Mouse (Mus musculus): ENCODE data around the gene Gas7. TPM values are rescaled to one million over a fixed set of nuclear protein-coding genes. Genes with fewer than 3 reads are reported as not detected.

Gas7 gene
- polyA plus RNA-seq (2012; rRNA removed): 3.6 and 3.8 TPM in 2 replicates

- no peak within 1 kb of the TSS for H3K27ac ChIP-seq (ENCODE audit: insufficient read depth, low read depth, low read length)
- TF ChIP-seq CTCF (conservative IDR thresholded peaks at IDR 0.05; ENCODE audit: insufficient read depth, insufficient read length, low read depth, low read length) (no peak), POLR2A (IDR thresholded peaks at IDR 0.05; ENCODE audit: low read depth, low read length) (no peak)
- WGBS: under 1% methylated on average over 77 of the region's 78 CpGs
- no peaks in the 10 kb centered on the region for H3K36me3 ChIP-seq (ENCODE audit: control insufficient read depth, insufficient read depth, low read length)
- no peaks in the 10 kb centered on the region for H3K4me1 ChIP-seq (ENCODE audit: control insufficient read depth, insufficient read depth, low read length)
- H3K4me3 ChIP-seq (ENCODE audit: insufficient read depth, low read depth, low read length): peak within 1 kb of the TSS; percentile 72
- no peaks in the 10 kb centered on the region; the same call in 1 of the 2 replicates for H3K27me3 ChIP-seq (replicated peaks; ENCODE audit: control insufficient read depth, insufficient read depth, low read length)
- DNase-seq: peak; percentile 74
Measured at GRCm38 (mm10) chr11:67454874-67455526, at the start of gene Gas7. Gas7 (plus strand) TSS chr11:67455437.

- Histone ChIP-seq H3K4me1 (ENCODE audit: control insufficient read depth, insufficient read depth, low read length) (no peaks in the 10 kb centered on the region), H3K27me3 (replicated peaks; ENCODE audit: control insufficient read depth, insufficient read depth, low read length) (no peaks in the 10 kb centered on the region), H3K36me3 (ENCODE audit: control insufficient read depth, insufficient read depth, low read length) (no peaks in the 10 kb centered on the region), H3K27ac (ENCODE audit: insufficient read depth, low read depth, low read length) (no peak overlapping the region), H3K4me3 (ENCODE audit: insufficient read depth, low read depth, low read length) (no peak overlapping the region)
- DNase-seq: peak; percentile 66
- WGBS: 65% methylated on average over 6 of the region's 6 CpGs
- TF ChIP-seq POLR2A (IDR thresholded peaks at IDR 0.05; ENCODE audit: low read depth, low read length) (no peak), CTCF (conservative IDR thresholded peaks at IDR 0.05; ENCODE audit: insufficient read depth, insufficient read length, low read depth, low read length) (no peak)
Measured at GRCm38 (mm10) chr11:67414346-67414940, 40.8 kb upstream of the Gas7 start.

- Histone ChIP-seq H3K36me3 (ENCODE audit: control insufficient read depth, insufficient read depth, low read length) (no peaks in the 10 kb centered on the region), H3K4me3 (ENCODE audit: insufficient read depth, low read depth, low read length) (no peak overlapping the region), H3K4me1 (ENCODE audit: control insufficient read depth, insufficient read depth, low read length) (no peaks in the 10 kb centered on the region; the same call in 1 of the 2 replicates), H3K27ac (ENCODE audit: insufficient read depth, low read depth, low read length) (no peak overlapping the region), H3K27me3 (replicated peaks; ENCODE audit: control insufficient read depth, insufficient read depth, low read length) (no peaks in the 10 kb centered on the region)
- peak; percentile 27 for DNase-seq
- 73% methylated on average over 13 of the region's 13 CpGs for WGBS
- no peak for TF ChIP-seq CTCF (conservative IDR thresholded peaks at IDR 0.05; ENCODE audit: insufficient read depth, insufficient read length, low read depth, low read length)
Measured at GRCm38 (mm10) chr11:67423575-67423974, 31.7 kb upstream of the Gas7 start.

GRCm38 (mm10) chr11:67428196-67428595, 27.0 kb upstream of the Gas7 start:
- DNase-seq: peak; percentile 69
- no peaks in the 10 kb centered on the region; the same call in 1 of the 2 replicates for H3K4me1 ChIP-seq (ENCODE audit: control insufficient read depth, insufficient read depth, low read length)
- TF ChIP-seq CTCF (conservative IDR thresholded peaks at IDR 0.05; ENCODE audit: insufficient read depth, insufficient read length, low read depth, low read length): peak; percentile 62
- TF ChIP-seq POLR2A (IDR thresholded peaks at IDR 0.05; ENCODE audit: low read depth, low read length): no peak
- H3K36me3 ChIP-seq (ENCODE audit: control insufficient read depth, insufficient read depth, low read length): no peaks in the 10 kb centered on the region
- no peak overlapping the region for H3K4me3 ChIP-seq (ENCODE audit: insufficient read depth, low read depth, low read length)
- no peaks in the 10 kb centered on the region for H3K27me3 ChIP-seq (replicated peaks; ENCODE audit: control insufficient read depth, insufficient read depth, low read length)
- H3K27ac ChIP-seq (ENCODE audit: insufficient read depth, low read depth, low read length): no peak overlapping the region
- 39% methylated on average over 3 of the region's 3 CpGs for whole genome bisulfite sequencing

GRCm38 (mm10) chr11:67429836-67430235, 25.4 kb upstream of the Gas7 start:
- Histone ChIP-seq H3K27ac (ENCODE audit: insufficient read depth, low read depth, low read length) (no peak overlapping the region), H3K4me1 (ENCODE audit: control insufficient read depth, insufficient read depth, low read length) (no peaks in the 10 kb centered on the region; the same call in 1 of the 2 replicates), H3K36me3 (ENCODE audit: control insufficient read depth, insufficient read depth, low read length) (no peaks in the 10 kb centered on the region), H3K27me3 (replicated peaks; ENCODE audit: control insufficient read depth, insufficient read depth, low read length) (no peaks in the 10 kb centered on the region), H3K4me3 (ENCODE audit: insufficient read depth, low read depth, low read length) (no peak overlapping the region)
- 59% methylated on average over 1 of the region's 1 CpGs for WGBS
- no peak for TF ChIP-seq POLR2A (IDR thresholded peaks at IDR 0.05; ENCODE audit: low read depth, low read length)
- TF ChIP-seq CTCF (conservative IDR thresholded peaks at IDR 0.05; ENCODE audit: insufficient read depth, insufficient read length, low read depth, low read length): no peak
- no peak for DNase-seq

GRCm38 (mm10) chr11:67431116-67431645, 24.1 kb upstream of the Gas7 start:
- Histone ChIP-seq H3K4me3 (ENCODE audit: insufficient read depth, low read depth, low read length) (no peak overlapping the region), H3K27ac (ENCODE audit: insufficient read depth, low read depth, low read length) (no peak overlapping the region), H3K4me1 (ENCODE audit: control insufficient read depth, insufficient read depth, low read length) (no peaks in the 10 kb centered on the region; the same call in 1 of the 2 replicates), H3K27me3 (replicated peaks; ENCODE audit: control insufficient read depth, insufficient read depth, low read length) (no peaks in the 10 kb centered on the region), H3K36me3 (ENCODE audit: control insufficient read depth, insufficient read depth, low read length) (no peaks in the 10 kb centered on the region)
- DNase-seq: no peak
- 45% methylated on average over 14 of the region's 14 CpGs for WGBS
- no peak for TF ChIP-seq CTCF (conservative IDR thresholded peaks at IDR 0.05; ENCODE audit: insufficient read depth, insufficient read length, low read depth, low read length)

- Histone ChIP-seq H3K36me3 (ENCODE audit: control insufficient read depth, insufficient read depth, low read length) (no peaks in the 10 kb centered on the region), H3K4me3 (ENCODE audit: insufficient read depth, low read depth, low read length) (no peak overlapping the region), H3K27ac (ENCODE audit: insufficient read depth, low read depth, low read length) (no peak overlapping the region), H3K4me1 (ENCODE audit: control insufficient read depth, insufficient read depth, low read length) (no peaks in the 10 kb centered on the region; the same call in 1 of the 2 replicates), H3K27me3 (replicated peaks; ENCODE audit: control insufficient read depth, insufficient read depth, low read length) (no peaks in the 10 kb centered on the region)
- TF ChIP-seq CTCF (conservative IDR thresholded peaks at IDR 0.05; ENCODE audit: insufficient read depth, insufficient read length, low read depth, low read length): peak; percentile 23; the same call in 1 of the 2 replicates
- TF ChIP-seq POLR2A (IDR thresholded peaks at IDR 0.05; ENCODE audit: low read depth, low read length): no peak
- no peak for DNase-seq
- WGBS: 67% methylated on average over 4 of the region's 4 CpGs
Measured at GRCm38 (mm10) chr11:67431864-67432263, 23.4 kb upstream of the Gas7 start.
